Mouse (Mus musculus): ENCODE data around the gene Rspo1.

Rspo1 gene

DNA sequence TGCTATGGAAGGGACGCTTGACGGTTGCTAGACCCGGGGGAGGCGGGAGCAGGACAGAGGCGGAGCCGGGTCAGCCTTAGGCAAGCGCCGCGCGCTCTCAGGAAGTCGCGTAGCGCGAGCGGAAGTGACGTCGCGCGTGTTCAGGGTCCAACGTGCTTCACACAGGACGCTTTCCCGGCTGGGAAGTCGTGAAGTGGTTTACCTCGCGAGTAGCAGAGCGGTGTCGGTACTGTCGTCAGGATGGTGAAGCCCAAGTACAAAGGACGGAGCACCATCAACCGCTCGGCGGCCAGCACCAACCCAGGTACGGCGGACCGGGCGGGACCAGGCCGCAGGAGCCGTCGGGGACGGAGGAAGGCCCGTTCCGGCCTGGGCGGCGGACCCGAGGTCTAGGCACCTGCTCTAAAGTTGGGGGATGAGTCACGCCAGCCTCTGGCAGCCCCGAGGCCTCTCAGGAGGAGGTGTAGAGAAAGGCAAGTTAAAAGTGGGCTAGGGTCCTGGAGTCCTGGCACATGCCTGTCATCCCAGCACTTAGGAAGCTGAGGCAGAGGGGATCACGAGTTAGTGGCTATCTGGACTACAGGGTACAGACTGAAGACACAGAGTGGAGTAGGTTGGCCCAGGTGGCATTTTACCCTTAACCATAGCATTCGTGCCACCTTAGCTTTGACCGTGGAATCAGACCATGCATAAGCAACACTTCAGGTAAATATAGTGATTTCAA, 43.8 kb downstream of the Rspo1 start:
- DNase-seq (ENCODE audit: low spot score in 2 of 2), result peak; percentile 73 to 89

DNA sequence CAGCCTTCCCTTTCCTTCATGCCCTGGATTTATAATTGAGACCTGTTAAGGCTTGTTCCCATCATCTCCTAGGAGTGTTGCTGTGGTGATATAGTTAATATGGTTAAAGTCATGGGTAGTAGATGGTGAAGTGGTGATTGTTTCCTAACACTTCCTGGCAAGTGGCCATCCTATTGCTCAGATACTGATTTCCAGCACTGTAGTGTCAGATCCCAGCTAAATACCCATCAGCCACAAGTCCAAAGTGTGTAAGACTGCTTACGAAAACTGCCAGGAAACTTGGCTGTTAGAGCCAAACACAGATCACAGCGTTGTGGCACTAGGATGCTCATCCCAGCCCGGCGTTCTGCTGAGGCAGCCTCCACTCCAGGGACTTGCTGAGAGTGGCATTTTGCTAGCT, 48.1 kb downstream of the Rspo1 start:
- no peak for DNase-seq (ENCODE audit: low spot score in 2 of 2)

DNA sequence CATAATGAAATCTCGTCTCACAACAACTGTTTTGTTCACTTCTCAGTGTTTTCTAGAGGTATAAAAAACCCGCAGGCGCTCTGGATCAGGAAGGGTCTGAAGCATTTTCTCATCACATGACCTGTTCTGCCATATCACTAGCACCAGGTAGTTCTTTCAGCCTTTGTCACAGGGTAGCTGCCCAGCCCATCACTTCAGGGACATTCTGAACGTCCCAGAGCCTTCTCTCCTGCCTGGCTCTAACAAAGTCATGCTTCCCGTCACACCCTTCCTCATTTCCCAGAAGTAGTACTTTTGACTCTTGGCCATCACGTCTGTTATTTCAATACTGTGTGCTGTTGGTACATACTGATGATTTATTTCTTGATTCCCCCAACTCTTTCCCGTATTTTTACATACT, 58.2 kb downstream of the Rspo1 start:
- DNase-seq (ENCODE audit: low spot score in 2 of 2), result no peak

DNA sequence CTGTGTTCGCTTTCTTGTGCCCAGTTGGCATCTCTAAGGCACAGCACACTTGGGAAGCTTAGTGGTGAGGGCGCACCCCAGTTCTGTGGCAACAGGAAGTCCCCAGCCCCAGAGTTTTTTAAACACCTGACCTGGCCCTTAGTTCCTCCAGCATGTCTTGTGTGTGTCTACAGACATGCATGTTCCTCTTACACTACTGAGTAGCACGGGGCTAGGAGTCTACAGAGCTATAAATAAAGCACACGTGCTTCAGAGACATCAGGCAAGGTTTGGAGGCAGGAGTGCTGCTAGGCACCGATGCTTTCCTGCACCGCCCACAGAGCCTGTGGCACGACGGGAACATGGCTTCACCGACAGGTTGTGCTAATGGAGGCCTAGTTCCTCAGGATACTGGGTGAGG, 69.2 kb downstream of the Rspo1 start:
- no peak for DNase-seq (ENCODE audit: low spot score in 2 of 2)

DNA sequence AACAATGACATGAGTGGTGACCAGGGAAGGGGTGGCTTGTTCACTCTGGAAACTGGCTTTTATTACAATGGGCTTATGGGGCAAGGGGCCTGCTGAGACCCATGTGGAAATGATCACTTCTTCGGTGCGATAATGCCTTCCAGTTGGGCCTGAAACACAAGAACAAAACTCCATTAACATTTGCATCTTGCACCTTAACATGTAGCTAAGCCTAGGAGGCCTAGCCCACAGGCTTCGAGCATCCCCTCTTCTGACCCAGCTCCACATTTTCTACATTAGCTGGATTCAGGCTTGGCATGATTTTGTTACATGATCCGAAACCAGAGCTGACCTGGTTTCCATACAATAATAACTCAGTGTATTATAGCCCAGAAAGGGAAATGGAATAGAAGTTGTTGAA, 70.2 kb downstream of the Rspo1 start:
- DNase-seq (ENCODE audit: low spot score in 2 of 2), result no peak

DNA sequence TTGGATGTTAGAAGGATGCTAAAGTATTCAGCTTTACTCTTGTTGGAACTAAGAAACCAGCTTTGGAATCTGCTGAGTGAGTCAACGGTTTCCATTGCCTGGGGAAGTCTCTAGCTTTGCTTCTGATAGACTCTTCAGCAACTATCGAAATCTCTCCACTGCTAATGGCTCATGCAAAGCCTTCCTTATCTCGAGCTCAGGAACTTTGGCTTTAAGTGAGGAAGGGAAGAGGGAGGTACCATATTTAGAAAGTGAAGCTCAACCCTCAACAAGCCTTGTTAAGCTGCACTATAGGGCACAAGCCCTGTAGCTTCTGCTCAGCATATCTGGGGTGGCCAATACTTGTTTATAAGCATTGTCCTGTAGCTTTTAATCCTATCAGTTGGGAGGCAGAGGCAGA, 71.0 kb downstream of the Rspo1 start:
- DNase-seq (ENCODE audit: low spot score in 2 of 2), result no peak

DNA sequence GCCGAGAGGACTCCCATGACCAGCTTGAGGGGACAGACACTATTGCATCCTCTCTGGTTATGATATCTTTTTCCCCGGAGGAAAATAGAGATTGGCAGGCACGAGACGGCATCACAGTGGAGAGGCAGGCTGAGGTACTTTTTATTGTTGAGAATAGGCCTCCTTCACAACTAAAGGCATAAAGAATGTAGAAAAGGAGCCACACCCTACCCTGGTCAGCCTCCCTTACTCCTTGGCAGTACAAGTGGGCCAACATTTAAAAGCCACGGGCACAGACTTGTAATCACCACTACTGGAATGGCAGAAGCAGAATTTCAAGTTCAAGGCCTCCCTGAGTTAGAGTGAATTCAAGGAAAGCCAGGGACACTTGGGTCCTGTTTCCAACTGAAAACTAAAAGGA, 71.8 kb downstream of the Rspo1 start:
- no peak for DNase-seq (ENCODE audit: low spot score in 2 of 2)
